ENCODE assay signal across 16 mouse cellular contexts in genomic region chr13:81465794-81466193, GRCm38 (mm10).
"Had no signal": no experiment of that assay in that cellular context is flagged by ENCODE, and none has a peak within 500 bp of the region (broad histone marks: within the 10 kb centered on the region; RNA-seq: fewer than 3 reads in every experiment).

No protein-coding gene starts in this region.

- H3K4me1 ChIP-seq: limb, embryonic 12.5 days; limb, embryonic 15.5 days; midbrain, embryonic 13.5 days; neural tube, embryonic 13.5 days had no signal

- H3K27me3 ChIP-seq: limb, embryonic 12.5 days; limb, embryonic 15.5 days; midbrain, embryonic 13.5 days; neural tube, embryonic 13.5 days had no signal

- H3K36me3 ChIP-seq: limb, embryonic 12.5 days; limb, embryonic 15.5 days had no signal

- H3K4me3 ChIP-seq: limb, embryonic 12.5 days; limb, embryonic 15.5 days; midbrain, embryonic 13.5 days; myocyte; neural tube, embryonic 13.5 days had no signal

- H3K9ac ChIP-seq: limb, embryonic 12.5 days; limb, embryonic 15.5 days; liver, embryonic 14.5 days; liver, postnatal 0 days; lung, embryonic 14.5 days; midbrain, embryonic 13.5 days; neural tube, embryonic 13.5 days had no signal

- DNase-seq: kidney, postnatal 14 days; kidney, postnatal 4 days; left cerebral cortex, postnatal 4 days; liver, postnatal 0 days; lung, embryonic 14.5 days; thymus, adult 18-20 months; thymus, postnatal 36 days had no signal

- ATAC-seq: liver, postnatal 0 days; lung, postnatal 0 days; midbrain, embryonic 13.5 days had no signal

- H3K9me3 ChIP-seq: limb, embryonic 12.5 days; limb, embryonic 15.5 days; midbrain, embryonic 13.5 days; neural tube, embryonic 13.5 days had no signal

- H3K27ac ChIP-seq: limb, embryonic 12.5 days; limb, embryonic 15.5 days; liver, embryonic 14.5 days; macrophage; midbrain, embryonic 13.5 days; neural tube, embryonic 13.5 days had no signal

- H3K4me2 ChIP-seq: limb, embryonic 12.5 days; limb, embryonic 15.5 days; liver, embryonic 11.5 days; lung, embryonic 14.5 days; midbrain, embryonic 13.5 days; neural tube, embryonic 13.5 days had no signal
